Mouse (Mus musculus): ENCODE measurements around the gene Olfr715b.
"Not testable (repeated sequence)": the region's sequence is repeated elsewhere in the genome, so short reads cannot be mapped to it uniquely, and the experiment has no call there.

The Olfr715b gene

DNA sequence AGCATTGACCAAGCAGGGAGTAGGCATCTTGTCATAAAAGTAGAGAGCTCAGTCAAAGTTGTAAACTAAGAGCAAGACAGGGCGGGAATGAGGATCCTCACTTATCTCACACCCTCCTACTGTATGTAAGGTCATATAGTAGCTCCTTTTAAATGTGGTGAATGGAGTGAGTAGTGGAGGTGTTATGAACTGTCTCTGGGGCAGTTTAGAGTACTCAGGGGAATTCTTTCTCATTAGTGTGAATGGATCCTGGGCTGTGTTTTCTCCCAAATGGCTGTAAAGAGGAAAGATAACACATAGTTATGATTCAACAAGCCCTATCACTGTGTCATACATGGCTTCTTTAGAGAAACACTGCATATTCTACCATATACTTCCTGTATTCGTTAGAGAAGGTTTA lies at the start of gene Olfr715b:
TSS of gene Olfr715b (minus strand) at position 101 of the 400 bp plus-strand sequence.
- DNase-seq (ENCODE audit: low spot score): not testable (repeated sequence)

GRCm38 (mm10) chr7:107138027-107138426 lies 27.9 kb upstream of the Olfr715b start, which contains the start of gene Olfr716:
Gene Olfr716 (plus strand): TSS chr7:107138327.
- not testable (repeated sequence) for DNase-seq (ENCODE audit: low spot score)

- not testable (repeated sequence) for DNase-seq (ENCODE audit: low spot score)
These were observed 20.8 kb upstream of the Olfr715b start, which contains the start of gene Olfr715 for GRCm38 (mm10) chr7:107130983-107131382. Gene Olfr715 (minus strand): TSS chr7:107131083.

GRCm38 (mm10) chr7:107092920-107093319 lies 17.2 kb downstream of the Olfr715b start, which contains the start of gene Olfr17:
Gene Olfr17 (plus strand): TSS chr7:107093220.
- no peak for DNase-seq (ENCODE audit: low spot score)

- no peak for DNase-seq (ENCODE audit: low spot score)
These were observed 39.5 kb downstream of the Olfr715b start, which contains the start of gene Olfr714 for GRCm38 (mm10) chr7:107070681-107071080. Gene Olfr714 (plus strand): TSS chr7:107070981.

Data from embryo, embryonic 10 days (tissue).